Mouse (Mus musculus) frontal cortex, postnatal 14 days (tissue): Measurements from ENCODE around the gene E030018B13Rik.

Experiments
- DNase-seq, 2 experiments: peaks; one replicate each; pipeline ENCODE4 v3.0.0; 2022; ENCODE audit warnings: low spot score in 2 of 2

E030018B13Rik gene

GRCm38 (mm10) chr7:63964121-63964520, 47.5 kb downstream of the E030018B13Rik start:
- no peak for DNase-seq

- DNase-seq, result peak; percentile 60 to 82
Observed at GRCm38 (mm10) chr7:63965135-63965534, 48.5 kb downstream of the E030018B13Rik start.

- DNase-seq, result no peak
Observed at GRCm38 (mm10) chr7:63965635-63966418, 49.2 kb downstream of the E030018B13Rik start.

- no peak for DNase-seq
Observed at GRCm38 (mm10) chr7:63969941-63970340, 53.3 kb downstream of the E030018B13Rik start.
